Comparison of ENCODE assay signal across 9 mouse cellular contexts in the genomic region with DNA sequence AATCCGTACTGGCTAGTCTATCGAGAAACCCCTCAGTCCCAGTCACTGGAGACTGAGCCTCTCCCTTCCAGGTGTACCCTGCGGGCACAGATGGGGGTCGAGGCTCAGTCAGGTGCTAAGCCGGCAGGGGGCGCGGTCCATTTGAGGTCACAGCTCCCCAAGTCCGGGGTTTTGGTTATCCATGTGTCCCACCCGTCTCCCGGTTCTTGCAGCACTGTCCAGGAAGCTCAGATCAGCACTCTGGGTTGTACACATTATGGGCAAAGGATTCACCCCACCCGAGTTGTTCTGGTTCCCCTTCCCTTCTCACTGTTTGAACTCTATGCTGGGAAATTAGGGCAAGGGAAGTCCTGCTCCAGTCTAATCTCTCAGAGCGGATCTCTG. TPM values are rescaled to one million over a fixed set of nuclear protein-coding genes. Genes with fewer than 3 reads are reported as not detected.
DNase-seq lines count a peak whose midpoint lies in the region; ATAC-seq lines count a peak whose summit lies in the region.
"Had no signal": no experiment of that assay in that cellular context is flagged by ENCODE, and none has a peak within 500 bp of the region (broad histone marks: within the 10 kb centered on the region; RNA-seq: fewer than 3 reads in every experiment).

No protein-coding gene starts in this region.

- peaks cover 54% of the 10 kb centered on the region for H3K4me1 ChIP-seq in heart, embryonic 10.5 days
- peaks cover 38% of the 10 kb centered on the region for H3K4me1 ChIP-seq in forebrain, embryonic 15.5 days
- H3K4me1 ChIP-seq in limb, embryonic 10.5 days = peaks cover 56% of the 10 kb centered on the region

- H3K27me3 ChIP-seq in heart, embryonic 10.5 days (ENCODE audit: insufficient read depth, poor library complexity, severe bottlenecking) = peaks cover 73% of the 10 kb centered on the region
- H3K27me3 ChIP-seq in forebrain, embryonic 15.5 days = peaks cover 58% of the 10 kb centered on the region
- peaks cover 83% of the 10 kb centered on the region for H3K27me3 ChIP-seq in limb, embryonic 10.5 days (ENCODE audit: low read depth, poor library complexity, severe bottlenecking)

- intact Hi-C loops in left cerebral cortex, postnatal 25 days (cut with DNase I) = no loop called here

- H3K9me3 ChIP-seq in heart, embryonic 10.5 days = no peaks in the 10 kb centered on the region
- no peaks in the 10 kb centered on the region for H3K9me3 ChIP-seq in forebrain, embryonic 15.5 days
- no peaks in the 10 kb centered on the region for H3K9me3 ChIP-seq in limb, embryonic 10.5 days (replicated peaks)

- 0 out of 2 replicates have a peak overlapping the region, but pooled peaks have one; percentile 75 for H3K27ac ChIP-seq in heart, embryonic 10.5 days
- H3K27ac ChIP-seq in forebrain, embryonic 15.5 days (replicated peaks) = no peak overlapping the region
- H3K27ac ChIP-seq in limb, embryonic 10.5 days = no peak overlapping the region

- no peak overlapping the region for H3K9ac ChIP-seq in forebrain, embryonic 15.5 days (replicated peaks)

- ATAC-seq in forebrain, embryonic 15.5 days (replicated peaks) = no peak

- peak overlapping the region; percentile 70 for H3K4me3 ChIP-seq in heart, embryonic 10.5 days
- H3K4me3 ChIP-seq in forebrain, embryonic 15.5 days = peak overlapping the region; percentile 42
- peak overlapping the region; percentile 53 for H3K4me3 ChIP-seq in limb, embryonic 10.5 days

- DNase-seq in heart, embryonic 10.5 days (ENCODE audit: low spot score) = no peak
- no peak for DNase-seq in heart, adult 18-20 months
- DNase-seq in ES-CJ7 (ENCODE audit: low read depth, low spot score) = peak; percentile 54
- peak; percentile 56 for DNase-seq in limb, embryonic 10.5 days (ENCODE audit: low spot score)
- DNase-seq in retina, embryonic 14.5 days (ENCODE audit: low spot score) = peak; percentile 45
- DNase-seq in right cerebral cortex, postnatal 36 days (ENCODE audit: low spot score in 2 of 2) = no peak
- DNase-seq in left cerebral cortex, postnatal 25 days (ENCODE audit: low spot score in 2 of 2) = no peak

- WGBS in heart, embryonic 10.5 days = 1% methylated on average over 12 of the region's 12 CpGs
- under 1% methylated on average over 12 of the region's 12 CpGs for WGBS in forebrain, embryonic 15.5 days
- 2% methylated on average over 12 of the region's 12 CpGs for WGBS in limb, embryonic 10.5 days

- no peaks in the 10 kb centered on the region for H3K36me3 ChIP-seq in heart, embryonic 10.5 days
- no peaks in the 10 kb centered on the region for H3K36me3 ChIP-seq in forebrain, embryonic 15.5 days
- no peaks in the 10 kb centered on the region for H3K36me3 ChIP-seq in limb, embryonic 10.5 days

- H3K4me2 ChIP-seq in forebrain, embryonic 15.5 days (replicated peaks) = peak overlapping the region; percentile 68

RNA-seq across cellular contexts. Expression of a gene that starts 0.4 kb away (rescaled TPM):
- polyA plus RNA-seq in heart, embryonic 10.5 days (2016; fragmentation: Nextera tagmentation; extraction: Ambion mirVana) = 9.3 and 13.1 TPM in 2 replicates
- 1 to 10 TPM; 7.5 to 8.8 TPM for total RNA-seq in heart, adult 18-20 months (2021)
- polyA plus RNA-seq in forebrain, embryonic 15.5 days (2015; fragmentation: Nextera tagmentation; extraction: Ambion mirVana) = 3.7 and 5.3 TPM in 2 replicates
- 1.3 and 1.6 TPM in 2 replicates for polyA plus RNA-seq in limb, embryonic 10.5 days (2016; fragmentation: Nextera tagmentation; extraction: Ambion mirVana)
- total RNA-seq in left cerebral cortex, postnatal 25 days (2021) = 1 to 10 TPM; 2.0 to 2.3 TPM
- total RNA-seq: MEL had no signal

RNA-seq across cellular contexts. Expression of a gene that starts 12.4 kb away (rescaled TPM):
- polyA plus RNA-seq in heart, embryonic 10.5 days (2016; fragmentation: Nextera tagmentation; extraction: Ambion mirVana) = 28.6 and 33.4 TPM in 2 replicates
- total RNA-seq in heart, adult 18-20 months (2021) = 10 to 100 TPM; 36.8 to 45.1 TPM
- polyA plus RNA-seq in forebrain, embryonic 15.5 days (2015; fragmentation: Nextera tagmentation; extraction: Ambion mirVana) = 66.4 and 68.8 TPM in 2 replicates
- polyA plus RNA-seq in limb, embryonic 10.5 days (2016; fragmentation: Nextera tagmentation; extraction: Ambion mirVana) = 26.8 and 28.7 TPM in 2 replicates
- 10 to 100 TPM; 58.3 to 70.2 TPM for total RNA-seq in left cerebral cortex, postnatal 25 days (2021)

Comparison
In these comparisons a context has a peak if more than half of its experiments do, and no peak if none do; other contexts are left out.
1. DNase-seq: peak in ES-CJ7 (single experiment), limb, embryonic 10.5 days (single experiment) and retina, embryonic 14.5 days (single experiment); none in heart, embryonic 10.5 days (single experiment), heart, adult 18-20 months (0 of 2), right cerebral cortex, postnatal 36 days (0 of 2) and left cerebral cortex, postnatal 25 days (0 of 2).
2. Peak in every context shown above with its lines, with median percentiles within 50 percentile points of each other: H3K4me3 ChIP-seq.